Mouse (Mus musculus): Measurements from ENCODE around the gene Acvrl1. TPM values are rescaled to one million over a fixed set of nuclear protein-coding genes. Genes with fewer than 3 reads are reported as not detected.
"Not testable (repeated sequence)": the region's sequence is repeated elsewhere in the genome, so short reads cannot be mapped to it uniquely, and the experiment has no call there.

Gene Acvrl1
- polyA plus RNA-seq, 1 experiment from 2014 or later = 15.6 TPM

DNA sequence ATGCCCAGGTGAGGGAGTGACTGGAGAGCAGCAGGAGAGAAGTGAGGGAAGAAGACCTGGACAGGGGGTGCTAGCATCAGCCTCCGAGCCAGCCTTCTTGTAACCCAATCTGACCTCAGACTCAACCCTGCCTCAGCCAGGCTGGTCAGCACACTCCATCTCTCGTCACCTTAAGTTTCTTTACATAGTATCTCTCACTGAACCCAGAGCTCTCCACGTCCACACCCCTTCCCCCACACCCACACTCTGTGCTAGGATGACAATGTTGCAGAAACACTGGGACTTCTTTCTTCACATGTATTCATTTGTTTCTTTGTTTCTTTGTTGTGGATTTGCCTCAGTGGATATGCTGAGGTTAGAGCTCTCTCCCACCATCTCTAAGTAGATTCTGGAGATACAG, 27.3 kb upstream of the Acvrl1 start:
- no peak overlapping the region for H3K27ac ChIP-seq (ENCODE audit: low read length)
- no peak overlapping the region for H3K4me2 ChIP-seq (replicated peaks; ENCODE audit: low read depth, low read length)
- 0 out of 2 replicates have a peak, but pooled peaks cover 4% of the 10 kb centered on the region for H3K4me1 ChIP-seq (ENCODE audit: control insufficient read depth, insufficient read depth, low read length)
- 74% methylated on average over 3 of the region's 3 CpGs for WGBS
- no peak overlapping the region for H3K9ac ChIP-seq (replicated peaks; ENCODE audit: low read depth, low read length)
- H3K9me3 ChIP-seq (ENCODE audit: control insufficient read depth, low read depth, low read length) = no peaks in the 10 kb centered on the region
- H3K4me3 ChIP-seq (ENCODE audit: low read depth, low read length) = no peak overlapping the region
- no peak for ATAC-seq (ENCODE audit: insufficient number of reproducible peaks, insufficient read depth, low FRiP score, low read depth)
- H3K36me3 ChIP-seq (ENCODE audit: control insufficient read depth, insufficient read depth, low read length) = no peaks in the 10 kb centered on the region
- no peaks in the 10 kb centered on the region for H3K27me3 ChIP-seq (ENCODE audit: control insufficient read depth, insufficient read depth, low read length)

DNA sequence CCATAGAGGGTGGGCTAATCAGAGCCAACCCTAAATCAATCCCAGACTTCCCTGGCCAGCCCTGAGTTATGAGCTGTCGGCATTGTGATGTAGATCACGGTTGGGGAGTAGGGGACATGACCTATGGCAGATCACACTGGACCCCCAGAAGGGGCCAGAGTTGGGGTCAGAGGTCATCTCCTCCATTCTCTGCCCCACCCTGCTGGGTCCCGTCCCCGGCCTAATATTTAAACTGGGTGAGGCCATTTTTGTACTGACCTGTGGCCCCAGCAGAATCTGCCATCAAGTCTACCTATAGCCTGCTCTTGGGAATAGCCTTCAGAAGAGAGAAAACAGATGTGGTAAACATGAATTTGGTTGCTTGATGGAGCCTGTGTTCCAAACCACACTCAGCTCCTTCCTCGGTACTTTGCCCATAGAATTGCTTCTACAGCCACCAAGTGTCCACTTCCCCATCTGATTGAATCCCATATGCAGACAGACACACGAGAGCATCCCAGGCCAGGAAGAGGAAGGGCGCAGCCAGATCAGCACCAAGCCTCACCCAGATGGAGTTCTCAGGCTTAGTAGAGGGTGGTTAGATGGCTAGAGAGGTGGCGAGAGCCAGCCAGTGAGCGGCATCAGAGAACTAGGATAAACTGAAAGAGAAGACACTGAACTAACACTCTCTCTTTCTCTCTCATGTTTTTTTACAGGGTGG, 24.6 kb upstream of the Acvrl1 start:
- no peak for ATAC-seq (ENCODE audit: insufficient number of reproducible peaks, insufficient read depth, low FRiP score, low read depth)
- H3K27ac ChIP-seq (ENCODE audit: low read length) = no peak overlapping the region
- 79% methylated on average over 9 of the region's 9 CpGs for WGBS
- no peaks in the 10 kb centered on the region for H3K27me3 ChIP-seq (ENCODE audit: control insufficient read depth, insufficient read depth, low read length)
- no peaks in the 10 kb centered on the region for H3K9me3 ChIP-seq (ENCODE audit: control insufficient read depth, low read depth, low read length)
- no peaks in the 10 kb centered on the region for H3K4me1 ChIP-seq (ENCODE audit: control insufficient read depth, insufficient read depth, low read length)
- no peak overlapping the region for H3K9ac ChIP-seq (replicated peaks; ENCODE audit: low read depth, low read length)
- no peaks in the 10 kb centered on the region for H3K36me3 ChIP-seq (ENCODE audit: control insufficient read depth, insufficient read depth, low read length)
- H3K4me3 ChIP-seq (ENCODE audit: low read depth, low read length) = no peak overlapping the region
- H3K4me2 ChIP-seq (replicated peaks; ENCODE audit: low read depth, low read length) = no peak overlapping the region

DNA sequence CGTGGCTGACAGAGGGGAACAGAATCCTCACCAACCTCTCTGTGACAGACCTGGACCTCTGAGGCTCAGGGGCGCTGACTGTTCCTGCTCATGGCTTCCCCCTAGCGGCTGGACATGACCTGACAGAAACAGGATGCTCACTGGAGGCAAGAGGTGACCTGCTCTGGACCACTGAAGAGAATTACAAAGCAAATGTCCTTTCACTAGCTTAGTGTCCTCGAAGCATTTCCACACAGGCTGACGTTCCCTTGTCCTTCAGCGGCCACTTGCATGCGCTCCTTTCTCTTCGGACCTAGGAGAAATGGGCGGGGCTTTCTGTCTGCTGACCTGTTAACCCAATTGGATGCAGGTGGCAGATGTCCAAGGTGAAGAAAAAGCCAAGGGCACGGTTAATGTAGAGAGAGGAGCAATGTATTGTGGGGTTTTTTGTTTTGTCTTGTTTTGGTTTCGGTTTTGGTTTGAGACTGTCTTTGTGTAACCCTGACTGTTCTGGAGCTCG, 22.8 kb upstream of the Acvrl1 start:
- Histone ChIP-seq H3K4me1 (ENCODE audit: control insufficient read depth, insufficient read depth, low read length) (no peaks in the 10 kb centered on the region), H3K27ac (ENCODE audit: low read length) (no peak overlapping the region), H3K4me3 (ENCODE audit: low read depth, low read length) (no peak overlapping the region), H3K4me2 (replicated peaks; ENCODE audit: low read depth, low read length) (peak overlapping the region; percentile 25; the same call in 1 of the 2 replicates), H3K9ac (replicated peaks; ENCODE audit: low read depth, low read length) (no peak overlapping the region), H3K27me3 (ENCODE audit: control insufficient read depth, insufficient read depth, low read length) (no peaks in the 10 kb centered on the region), H3K36me3 (ENCODE audit: control insufficient read depth, insufficient read depth, low read length) (no peaks in the 10 kb centered on the region), H3K9me3 (ENCODE audit: control insufficient read depth, low read depth, low read length) (no peaks in the 10 kb centered on the region)
- 17% methylated on average over 12 of the region's 12 CpGs for WGBS
- peak; percentile 61; the same call in 1 of the 2 replicates for ATAC-seq (ENCODE audit: insufficient number of reproducible peaks, insufficient read depth, low FRiP score, low read depth)

DNA sequence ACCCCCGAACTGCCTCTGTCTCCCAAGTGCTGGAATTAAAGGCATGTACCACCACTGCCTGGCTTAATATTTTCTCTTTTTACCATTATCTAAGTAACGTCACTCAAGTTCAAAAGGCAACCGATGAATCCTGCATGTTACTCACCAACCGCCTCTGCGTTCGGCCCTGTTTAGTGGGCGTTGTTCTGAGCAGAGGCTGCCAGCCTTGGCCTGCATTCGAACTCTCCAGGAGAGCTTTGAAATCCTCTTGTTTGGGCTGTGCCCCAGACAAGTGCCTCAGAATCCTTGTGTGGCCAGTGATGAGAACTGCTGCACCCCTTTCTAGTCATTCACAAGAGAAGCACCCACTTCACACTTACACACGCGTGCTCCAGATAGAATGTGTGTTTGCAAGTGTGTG, 22.3 kb upstream of the Acvrl1 start:
- Histone ChIP-seq H3K36me3 (ENCODE audit: control insufficient read depth, insufficient read depth, low read length) (no peaks in the 10 kb centered on the region), H3K4me1 (ENCODE audit: control insufficient read depth, insufficient read depth, low read length) (no peaks in the 10 kb centered on the region), H3K27ac (ENCODE audit: low read length) (no peak overlapping the region), H3K4me2 (replicated peaks; ENCODE audit: low read depth, low read length) (no peak overlapping the region), H3K9ac (replicated peaks; ENCODE audit: low read depth, low read length) (no peak overlapping the region), H3K9me3 (ENCODE audit: control insufficient read depth, low read depth, low read length) (no peaks in the 10 kb centered on the region), H3K27me3 (ENCODE audit: control insufficient read depth, insufficient read depth, low read length) (no peaks in the 10 kb centered on the region), H3K4me3 (ENCODE audit: low read depth, low read length) (no peak overlapping the region)
- WGBS = 85% methylated on average over 10 of the region's 10 CpGs
- ATAC-seq (ENCODE audit: insufficient number of reproducible peaks, insufficient read depth, low FRiP score, low read depth) = no peak

DNA sequence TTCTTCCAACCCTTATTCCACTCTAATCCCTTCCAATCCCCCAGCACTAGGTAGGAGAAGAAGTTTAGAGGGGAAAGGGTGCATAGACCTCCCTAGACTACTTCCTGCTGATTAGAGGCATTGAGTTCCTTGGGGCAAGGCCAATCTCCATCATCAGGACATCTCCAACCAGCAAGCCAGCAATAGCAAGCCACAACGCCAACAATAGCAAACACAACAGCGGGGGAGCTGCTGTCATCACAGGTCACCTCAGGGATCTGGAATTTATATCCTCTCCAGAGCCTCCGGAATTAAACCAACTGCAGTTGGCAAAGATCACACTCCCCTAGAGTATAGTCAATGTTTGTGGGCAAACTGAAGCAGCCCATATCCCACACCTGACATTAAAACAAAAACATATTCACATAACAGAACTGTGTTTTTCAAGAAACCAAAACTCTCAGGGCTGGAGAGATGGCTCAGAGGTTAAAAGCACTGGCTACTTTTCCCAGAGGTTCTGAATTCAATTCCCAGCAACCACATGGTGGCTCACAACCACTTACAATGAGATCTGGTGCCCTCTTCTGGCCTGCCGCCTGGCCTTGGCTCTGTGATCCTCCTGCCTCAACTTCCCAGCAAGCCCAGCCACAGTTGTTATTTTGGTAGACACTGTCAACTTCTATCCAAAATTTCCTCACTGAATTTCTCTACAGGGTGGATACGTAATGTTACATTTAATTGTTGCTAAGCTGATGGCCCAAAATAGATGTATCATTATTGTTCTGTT, 20.2 kb upstream of the Acvrl1 start:
- H3K27me3 ChIP-seq (ENCODE audit: control insufficient read depth, insufficient read depth, low read length) = no peaks in the 10 kb centered on the region
- H3K27ac ChIP-seq (ENCODE audit: low read length) = no peak overlapping the region
- 93% methylated on average over 5 of the region's 5 CpGs for WGBS
- no peaks in the 10 kb centered on the region for H3K9me3 ChIP-seq (ENCODE audit: control insufficient read depth, low read depth, low read length)
- no peak overlapping the region for H3K9ac ChIP-seq (replicated peaks; ENCODE audit: low read depth, low read length)
- no peaks in the 10 kb centered on the region for H3K4me1 ChIP-seq (ENCODE audit: control insufficient read depth, insufficient read depth, low read length)
- H3K4me3 ChIP-seq (ENCODE audit: low read depth, low read length) = no peak overlapping the region
- ATAC-seq (ENCODE audit: insufficient number of reproducible peaks, insufficient read depth, low FRiP score, low read depth) = no peak
- H3K36me3 ChIP-seq (ENCODE audit: control insufficient read depth, insufficient read depth, low read length) = no peaks in the 10 kb centered on the region
- no peak overlapping the region for H3K4me2 ChIP-seq (replicated peaks; ENCODE audit: low read depth, low read length)

DNA sequence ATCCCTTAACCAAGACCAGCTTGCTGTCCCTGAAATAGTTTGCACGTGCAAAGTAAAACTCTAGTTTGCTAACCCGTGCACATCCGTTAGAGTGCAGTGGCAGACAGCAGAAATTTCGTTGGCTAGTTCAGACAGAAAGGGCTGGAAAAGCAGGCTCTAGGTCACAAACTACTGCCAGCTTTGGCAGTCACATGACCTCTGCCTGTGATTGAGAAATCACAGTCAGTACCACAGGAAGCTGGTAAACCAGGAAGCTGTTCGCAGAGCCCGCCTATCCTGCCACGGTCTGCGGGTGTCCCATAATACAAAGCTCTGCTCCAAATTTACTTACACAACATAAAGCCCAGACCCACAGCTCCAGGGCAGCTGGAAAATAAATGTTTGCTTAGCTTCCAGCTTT, 15.1 kb upstream of the Acvrl1 start:
- no peaks in the 10 kb centered on the region for H3K36me3 ChIP-seq (ENCODE audit: control insufficient read depth, insufficient read depth, low read length)
- no peak overlapping the region for H3K9ac ChIP-seq (replicated peaks; ENCODE audit: low read depth, low read length)
- peak; percentile 50; the same call in 1 of the 2 replicates for ATAC-seq (ENCODE audit: insufficient number of reproducible peaks, insufficient read depth, low FRiP score, low read depth)
- no peaks in the 10 kb centered on the region for H3K27me3 ChIP-seq (ENCODE audit: control insufficient read depth, insufficient read depth, low read length)
- no peaks in the 10 kb centered on the region for H3K9me3 ChIP-seq (ENCODE audit: control insufficient read depth, low read depth, low read length)
- H3K4me2 ChIP-seq (replicated peaks; ENCODE audit: low read depth, low read length) = no peak overlapping the region
- no peaks in the 10 kb centered on the region for H3K4me1 ChIP-seq (ENCODE audit: control insufficient read depth, insufficient read depth, low read length)
- no peak overlapping the region for H3K4me3 ChIP-seq (ENCODE audit: low read depth, low read length)
- peak overlapping the region; percentile 36; the same call in 1 of the 2 replicates for H3K27ac ChIP-seq (ENCODE audit: low read length)
- 57% methylated on average over 8 of the region's 8 CpGs for WGBS

DNA sequence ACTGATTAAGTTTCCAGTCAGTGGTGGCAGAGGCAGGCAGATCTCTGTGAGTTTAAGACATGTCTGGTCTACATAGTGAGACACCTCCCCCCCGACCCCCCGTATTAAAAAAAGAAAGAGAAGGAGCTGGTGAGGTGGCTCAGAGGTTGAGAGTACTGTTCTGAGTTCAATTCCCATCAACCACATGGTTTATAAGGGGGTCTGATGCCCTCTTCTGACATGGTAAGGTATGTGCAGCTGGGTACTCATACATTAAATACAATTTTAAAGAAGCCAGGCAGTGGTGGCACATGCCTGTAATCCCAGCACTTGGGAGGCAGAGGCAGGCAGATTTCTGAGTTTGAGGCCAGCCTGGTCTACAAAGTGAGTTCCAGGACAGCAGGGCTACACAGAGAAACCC, 14.5 kb upstream of the Acvrl1 start:
- H3K9me3 ChIP-seq (ENCODE audit: control insufficient read depth, low read depth, low read length); H3K9ac ChIP-seq (replicated peaks; ENCODE audit: low read depth, low read length); H3K36me3 ChIP-seq (ENCODE audit: control insufficient read depth, insufficient read depth, low read length); ATAC-seq (ENCODE audit: insufficient number of reproducible peaks, insufficient read depth, low FRiP score, low read depth); H3K4me1 ChIP-seq (ENCODE audit: control insufficient read depth, insufficient read depth, low read length); H3K4me2 ChIP-seq (replicated peaks; ENCODE audit: low read depth, low read length); H3K4me3 ChIP-seq (ENCODE audit: low read depth, low read length); H3K27me3 ChIP-seq (ENCODE audit: control insufficient read depth, insufficient read depth, low read length): not testable (repeated sequence)
- WGBS = 91% methylated on average over 2 of the region's 2 CpGs
- H3K27ac ChIP-seq (ENCODE audit: low read length) = peak overlapping the region; percentile 36; the same call in 1 of the 2 replicates

DNA sequence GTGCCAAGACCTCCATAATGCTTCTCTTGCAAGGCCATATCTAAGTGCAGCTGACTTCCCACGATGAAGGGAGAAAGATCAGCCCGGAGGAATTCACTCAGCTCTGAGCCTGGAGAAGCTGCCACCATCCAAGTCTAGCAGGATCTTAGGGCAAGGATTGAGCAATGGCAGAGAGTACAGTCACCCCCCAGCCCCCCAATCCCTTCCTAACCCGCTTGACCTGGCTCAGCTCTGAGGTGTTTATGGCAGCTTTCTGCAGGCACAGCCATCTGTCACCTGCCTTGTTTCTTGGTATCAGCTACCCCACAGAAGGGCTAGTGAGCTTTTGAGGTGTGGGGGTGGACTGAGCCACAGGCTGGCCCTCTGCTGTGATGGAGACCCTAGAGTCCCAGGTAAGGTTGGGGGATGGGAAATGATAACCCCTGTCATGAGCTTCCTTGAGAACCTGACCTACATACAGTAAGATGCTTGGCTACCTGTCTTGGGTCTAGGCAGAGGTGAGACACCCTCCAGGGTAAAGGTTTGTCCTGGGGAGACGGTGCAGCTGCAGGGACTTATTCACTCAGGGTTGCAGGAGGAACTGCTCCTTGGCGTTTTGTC, 12.7 kb upstream of the Acvrl1 start, which contains the start of gene Ankrd33:
Ankrd33 (plus strand) TSS at position 245 of the 600 bp plus-strand sequence.
- 78% methylated on average over 5 of the region's 5 CpGs for WGBS
- H3K4me1 ChIP-seq (ENCODE audit: control insufficient read depth, insufficient read depth, low read length) = peaks cover 5% of the 10 kb centered on the region; the same call in 1 of the 2 replicates
- no peak for ATAC-seq (ENCODE audit: insufficient number of reproducible peaks, insufficient read depth, low FRiP score, low read depth)
- no peak within 1 kb of the TSS for H3K4me2 ChIP-seq (replicated peaks; ENCODE audit: low read depth, low read length)
- H3K27me3 ChIP-seq (ENCODE audit: control insufficient read depth, insufficient read depth, low read length) = no peaks in the 10 kb centered on the region
- H3K9ac ChIP-seq (replicated peaks; ENCODE audit: low read depth, low read length) = no peak within 1 kb of the TSS
- no peak within 1 kb of the TSS for H3K4me3 ChIP-seq (ENCODE audit: low read depth, low read length)
- no peaks in the 10 kb centered on the region for H3K36me3 ChIP-seq (ENCODE audit: control insufficient read depth, insufficient read depth, low read length)
- no peak within 1 kb of the TSS for H3K27ac ChIP-seq (ENCODE audit: low read length)
- H3K9me3 ChIP-seq (ENCODE audit: control insufficient read depth, low read depth, low read length) = no peaks in the 10 kb centered on the region
